Mouse (Mus musculus) neural tube, embryonic 12.5 days (tissue): ENCODE results near the gene Trabd2b. TPM values are rescaled to one million over a fixed set of nuclear protein-coding genes. Genes with fewer than 3 reads are reported as not detected.

Source experiments
- ATAC-seq: fragments of 200-750 bp; cut with Nextera tagmentation; 2 replicates; pipeline ENCODE4 v1.8.0; 2017; ENCODE audit warnings: low read depth, mild to moderate bottlenecking, moderate TSS enrichment, moderate library complexity; ENCODE audit not compliant: low FRiP score
- H3K27ac ChIP-seq: fragments of 300-500 bp; sonication (generic); 2 replicates; pipeline ENCODE4 v1.5.1; 2016
- H3K27me3 ChIP-seq: fragments of 300-500 bp; sonication (generic); replicated peaks from 2 replicates; pipeline ENCODE4 v1.6.1; 2016; ENCODE audit warnings: mild to moderate bottlenecking
- H3K36me3 ChIP-seq: fragments of 300-500 bp; sonication (generic); 2 replicates; pipeline ENCODE4 v1.6.1; 2016; ENCODE audit warnings: mild to moderate bottlenecking
- H3K4me1 ChIP-seq: fragments of 300-500 bp; sonication (generic); 2 replicates; pipeline ENCODE4 v1.6.1; 2016
- H3K4me2 ChIP-seq: fragments of 300-500 bp; sonication (generic); replicated peaks from 2 replicates; pipeline ENCODE4 v1.6.1; 2016; ENCODE audit warnings: mild to moderate bottlenecking
- H3K4me3 ChIP-seq: fragments of 300-500 bp; sonication (generic); 2 replicates; pipeline ENCODE4 v1.5.1; 2016
- H3K9ac ChIP-seq: fragments of 300-500 bp; sonication (generic); 2 replicates; pipeline ENCODE4 v1.6.1; 2016; ENCODE audit warnings: mild to moderate bottlenecking
- H3K9me3 ChIP-seq: fragments of 300-500 bp; sonication (generic); 2 replicates; pipeline ENCODE4 v1.6.1; 2016; ENCODE audit warnings: mild to moderate bottlenecking
- WGBS: fragments of 180-500 bp; shearing (Covaris S2); methylation state at CpG from one replicate; pipeline ENCODE4 v1.1.7; 2016; 5-methylcytosine and 5-hydroxymethylcytosine counted together
- polyA plus RNA-seq: library from polyadenylated mRNA; unstranded; fragments of >200 nt; fragmentation: Nextera tagmentation; extraction: Ambion mirVana; gene quantifications from 2 replicates; pipeline ENCODE4 v1.2.1, GENCODE M21; 2016

Gene Trabd2b
- polyA plus RNA-seq, 1 experiment from 2014 or later, result 1.6 TPM

DNA sequence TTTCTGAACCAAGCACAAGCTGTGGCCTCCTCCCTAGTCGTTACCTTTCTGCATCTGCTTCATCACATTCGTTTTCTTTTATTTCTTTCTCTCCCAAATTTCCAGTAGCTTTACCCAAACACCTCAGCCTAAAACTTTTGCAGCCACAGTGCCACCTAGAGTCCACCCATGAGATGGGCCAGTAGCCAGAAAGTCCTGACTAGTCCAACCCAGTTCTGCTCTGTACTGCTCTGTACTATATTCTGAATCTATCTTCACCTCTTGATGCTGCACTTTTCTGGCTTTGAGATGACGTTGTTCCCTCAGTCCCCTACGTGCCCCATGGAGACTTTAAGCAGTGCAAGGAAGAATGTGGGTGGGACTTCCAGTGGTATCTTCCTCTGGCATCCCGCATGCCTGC is 229.4 kb downstream of the Trabd2b start:
- Histone ChIP-seq H3K4me2 (no peak overlapping the region), H3K4me1 (no peaks in the 10 kb centered on the region), H3K9me3 (no peaks in the 10 kb centered on the region), H3K27ac (no peak overlapping the region), H3K4me3 (no peak overlapping the region), H3K9ac (no peak overlapping the region), H3K36me3 (no peaks in the 10 kb centered on the region), H3K27me3 (no peaks in the 10 kb centered on the region)
- 22% methylated on average over 5 of the region's 5 CpGs for WGBS
- ATAC-seq, result peak; percentile 53; the same call in 1 of the 2 replicates

DNA sequence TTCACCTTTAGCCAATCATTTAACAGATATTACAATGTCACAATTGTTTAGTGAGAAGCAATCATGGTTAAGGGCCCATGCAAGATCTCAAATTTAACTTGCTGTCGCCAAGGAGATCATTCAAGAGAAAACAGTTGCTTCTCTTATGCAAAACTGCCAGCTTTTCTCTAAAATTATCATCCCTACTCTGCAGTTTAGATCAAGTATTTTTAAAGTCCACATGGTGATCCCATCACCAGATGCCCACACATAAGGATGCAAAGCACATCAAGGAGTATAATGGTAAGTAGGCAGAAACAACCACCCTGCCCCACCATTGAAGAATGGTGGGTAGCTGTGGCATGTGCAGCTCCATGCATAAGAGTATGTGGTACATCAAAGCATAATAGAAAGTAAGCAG is 229.8 kb downstream of the Trabd2b start:
- Histone ChIP-seq H3K4me1 (no peaks in the 10 kb centered on the region), H3K4me2 (no peak overlapping the region), H3K9ac (no peak overlapping the region), H3K4me3 (no peak overlapping the region), H3K27ac (no peak overlapping the region), H3K9me3 (no peaks in the 10 kb centered on the region), H3K36me3 (no peaks in the 10 kb centered on the region), H3K27me3 (no peaks in the 10 kb centered on the region)
- 91% methylated on average over 1 of the region's 1 CpGs for WGBS
- no peak for ATAC-seq

DNA sequence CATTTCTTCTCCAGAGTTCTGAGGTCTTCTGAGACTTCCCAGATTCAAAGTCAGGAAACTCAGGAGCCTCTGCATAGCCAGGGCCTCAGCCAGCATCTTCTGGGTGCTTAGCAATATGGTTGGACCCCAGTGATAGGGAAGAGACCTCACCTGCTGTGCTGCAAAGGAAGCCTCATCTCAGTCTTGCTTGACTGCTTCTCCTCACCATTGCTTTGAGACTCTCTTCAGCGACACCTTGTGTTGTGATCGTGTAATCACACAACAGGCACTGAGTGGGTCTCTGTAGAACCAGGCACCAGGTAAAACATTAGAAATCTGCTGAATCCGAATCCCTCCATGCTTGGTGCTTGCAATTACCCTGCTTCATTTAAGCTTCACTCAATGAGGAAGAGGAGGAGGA is 230.6 kb downstream of the Trabd2b start:
- no peaks in the 10 kb centered on the region for H3K36me3 ChIP-seq
- H3K27me3 ChIP-seq, result no peaks in the 10 kb centered on the region
- no peak overlapping the region for H3K4me3 ChIP-seq
- no peak overlapping the region for H3K27ac ChIP-seq
- no peak overlapping the region for H3K4me2 ChIP-seq
- H3K4me1 ChIP-seq, result no peaks in the 10 kb centered on the region
- no peak for ATAC-seq
- H3K9me3 ChIP-seq, result no peaks in the 10 kb centered on the region
- no peak overlapping the region for H3K9ac ChIP-seq
- WGBS, result 20% methylated on average over 3 of the region's 3 CpGs

GRCm38 (mm10) chr4:114642469-114642868 is 235.9 kb downstream of the Trabd2b start:
- Histone ChIP-seq H3K27me3 (peaks cover 8% of the 10 kb centered on the region; the same call in 1 of the 2 replicates), H3K36me3 (no peaks in the 10 kb centered on the region), H3K4me1 (peaks cover 9% of the 10 kb centered on the region; the same call in 1 of the 2 replicates), H3K4me2 (no peak overlapping the region), H3K9me3 (no peaks in the 10 kb centered on the region), H3K9ac (no peak overlapping the region), H3K4me3 (no peak overlapping the region), H3K27ac (no peak overlapping the region)
- no peak for ATAC-seq
- WGBS, result 76% methylated on average over 4 of the region's 4 CpGs

- Histone ChIP-seq H3K27me3 (peaks cover 14% of the 10 kb centered on the region), H3K4me1 (peaks cover 13% of the 10 kb centered on the region), H3K36me3 (no peaks in the 10 kb centered on the region), H3K4me2 (peak overlapping the region; percentile 32; the same call in 1 of the 2 replicates), H3K9me3 (no peaks in the 10 kb centered on the region), H3K4me3 (no peak overlapping the region), H3K9ac (no peak overlapping the region), H3K27ac (no peak overlapping the region)
- WGBS, result 17% methylated on average over 20 of the region's 20 CpGs
- ATAC-seq, result no peak
These were observed 237.2 kb downstream of the Trabd2b start for GRCm38 (mm10) chr4:114643679-114644208.

- no peaks in the 10 kb centered on the region for H3K9me3 ChIP-seq
- no peak overlapping the region for H3K4me3 ChIP-seq
- H3K27me3 ChIP-seq, result peaks cover 21% of the 10 kb centered on the region
- no peak overlapping the region for H3K4me2 ChIP-seq
- no peak for ATAC-seq
- peaks cover 15% of the 10 kb centered on the region for H3K4me1 ChIP-seq
- H3K36me3 ChIP-seq, result no peaks in the 10 kb centered on the region
- H3K9ac ChIP-seq, result no peak overlapping the region
- no peak overlapping the region for H3K27ac ChIP-seq
These were observed 238.8 kb downstream of the Trabd2b start for GRCm38 (mm10) chr4:114645341-114645740.

DNA sequence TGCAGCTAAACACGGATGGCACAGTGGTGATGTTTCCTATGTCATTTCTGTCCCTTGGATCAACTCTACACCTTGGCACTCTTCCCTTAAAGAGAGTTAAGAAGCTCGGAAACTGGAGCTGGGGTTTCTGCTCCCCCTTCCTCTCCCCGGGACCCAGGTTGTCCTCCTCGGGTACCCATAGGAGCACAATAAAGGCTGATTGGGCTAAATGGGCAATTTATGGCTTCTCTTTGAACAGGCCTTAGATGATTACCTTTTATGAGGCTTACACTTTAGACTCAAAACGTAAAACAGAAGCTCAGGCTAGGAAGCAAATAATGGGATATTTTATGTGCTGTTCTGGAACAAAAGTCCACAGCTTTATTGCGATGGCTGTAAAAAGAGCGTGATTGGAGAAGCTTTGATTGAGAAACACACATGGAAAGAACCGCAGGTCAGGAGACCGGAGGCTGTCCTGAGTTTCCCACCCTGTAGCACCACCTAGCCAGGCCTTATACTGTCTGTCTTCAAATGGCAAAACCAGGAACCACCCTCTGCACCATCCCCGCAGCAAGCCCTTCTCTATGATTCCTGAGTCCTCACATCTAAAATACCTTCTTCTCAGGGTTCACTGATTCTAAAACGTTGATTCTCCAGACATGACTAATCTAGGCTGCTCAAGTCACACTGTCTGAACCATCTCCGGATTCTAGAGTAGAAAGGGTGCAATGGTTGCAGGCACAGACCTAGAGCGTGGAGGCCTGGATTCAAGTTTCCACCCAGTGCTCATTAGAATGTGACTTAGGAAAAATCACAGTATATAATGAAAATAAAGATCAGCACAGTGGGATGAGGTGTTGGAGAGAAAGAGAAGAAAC is 240.5 kb downstream of the Trabd2b start:
- Histone ChIP-seq H3K9me3 (no peaks in the 10 kb centered on the region), H3K27ac (no peak overlapping the region), H3K36me3 (no peaks in the 10 kb centered on the region), H3K4me2 (no peak overlapping the region), H3K27me3 (peaks cover 21% of the 10 kb centered on the region), H3K9ac (no peak overlapping the region), H3K4me3 (no peak overlapping the region), H3K4me1 (peaks cover 20% of the 10 kb centered on the region)
- WGBS, result 23% methylated on average over 13 of the region's 13 CpGs
- no peak for ATAC-seq

GRCm38 (mm10) chr4:114647689-114648088 is 241.2 kb downstream of the Trabd2b start:
- H3K27ac ChIP-seq, result no peak overlapping the region
- H3K27me3 ChIP-seq, result peaks cover 21% of the 10 kb centered on the region
- H3K4me1 ChIP-seq, result peaks cover 20% of the 10 kb centered on the region
- no peak overlapping the region for H3K4me2 ChIP-seq
- H3K9me3 ChIP-seq, result no peaks in the 10 kb centered on the region
- 0 out of 2 replicates have a peak, but pooled peaks have one; percentile 45 for ATAC-seq
- WGBS, result 11% methylated on average over 4 of the region's 4 CpGs
- no peak overlapping the region for H3K4me3 ChIP-seq
- H3K36me3 ChIP-seq, result no peaks in the 10 kb centered on the region
- H3K9ac ChIP-seq, result no peak overlapping the region

GRCm38 (mm10) chr4:114648532-114649074 is 242.1 kb downstream of the Trabd2b start:
- Histone ChIP-seq H3K4me2 (peak overlapping the region; percentile 49), H3K9ac (no peak overlapping the region), H3K27me3 (peaks cover 21% of the 10 kb centered on the region), H3K27ac (no peak overlapping the region), H3K4me3 (0 out of 2 replicates have a peak overlapping the region, but pooled peaks have one; percentile 11), H3K4me1 (peaks cover 16% of the 10 kb centered on the region), H3K36me3 (no peaks in the 10 kb centered on the region), H3K9me3 (no peaks in the 10 kb centered on the region)
- 9% methylated on average over 28 of the region's 28 CpGs for WGBS
- ATAC-seq, result peak; percentile 35; the same call in 1 of the 2 replicates

DNA sequence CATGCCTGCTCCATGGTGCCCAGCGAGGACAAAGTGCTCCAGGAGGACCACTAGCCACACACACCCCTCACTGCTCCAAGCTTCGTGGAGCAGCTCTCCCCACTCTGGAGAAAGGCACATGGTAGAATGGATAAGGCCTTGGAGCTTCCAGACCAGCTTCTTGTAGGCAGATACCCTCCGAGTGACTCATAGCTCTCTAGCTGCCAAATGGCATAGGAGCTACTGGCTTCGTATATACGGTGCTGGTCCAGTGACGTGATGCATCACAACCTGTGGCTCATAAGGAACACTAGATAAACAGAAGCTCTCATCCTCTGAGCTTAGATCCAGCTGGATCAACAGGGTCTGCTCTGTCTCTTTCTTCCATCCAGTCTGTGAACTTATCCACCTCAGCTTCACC is 244.0 kb downstream of the Trabd2b start:
- Histone ChIP-seq H3K4me2 (no peak overlapping the region), H3K4me3 (no peak overlapping the region), H3K4me1 (peaks cover 11% of the 10 kb centered on the region), H3K27ac (no peak overlapping the region), H3K9ac (no peak overlapping the region), H3K27me3 (peaks cover 21% of the 10 kb centered on the region), H3K9me3 (no peaks in the 10 kb centered on the region), H3K36me3 (no peaks in the 10 kb centered on the region)
- WGBS, result 83% methylated on average over 6 of the region's 6 CpGs
- ATAC-seq, result no peak

GRCm38 (mm10) chr4:114651007-114651406 is 244.5 kb downstream of the Trabd2b start:
- H3K9me3 ChIP-seq, result no peaks in the 10 kb centered on the region
- H3K27me3 ChIP-seq, result peaks cover 21% of the 10 kb centered on the region
- no peak overlapping the region for H3K27ac ChIP-seq
- no peak overlapping the region for H3K9ac ChIP-seq
- WGBS, result 44% methylated on average over 3 of the region's 3 CpGs
- H3K4me2 ChIP-seq, result no peak overlapping the region
- H3K4me3 ChIP-seq, result no peak overlapping the region
- ATAC-seq, result no peak
- H3K36me3 ChIP-seq, result no peaks in the 10 kb centered on the region
- H3K4me1 ChIP-seq, result peaks cover 11% of the 10 kb centered on the region

- WGBS, result 78% methylated on average over 5 of the region's 5 CpGs
- peaks cover 16% of the 10 kb centered on the region for H3K27me3 ChIP-seq
These were observed 245.1 kb downstream of the Trabd2b start for GRCm38 (mm10) chr4:114651606-114652005.

More at GRCm38 (mm10) chr4:114651606-114652005, 245.1 kb downstream of the Trabd2b start:
- no peak overlapping the region for H3K27ac ChIP-seq
- H3K36me3 ChIP-seq, result no peaks in the 10 kb centered on the region
- no peak for ATAC-seq
- no peak overlapping the region for H3K4me3 ChIP-seq
- peaks cover 11% of the 10 kb centered on the region for H3K4me1 ChIP-seq
- H3K4me2 ChIP-seq, result no peak overlapping the region
- H3K9me3 ChIP-seq, result no peaks in the 10 kb centered on the region
- H3K9ac ChIP-seq, result no peak overlapping the region
